Mouse (Mus musculus): ENCODE results near the gene Tgfbr3. TPM values are rescaled to one million over a fixed set of nuclear protein-coding genes. Genes with fewer than 3 reads are reported as not detected.
A peak's percentile ranks its signal among the peaks of the same experiment; 100 is the strongest.

Tgfbr3 gene
- polyA plus RNA-seq, 1 experiment from 2014 or later, result 4.7 TPM

GRCm38 (mm10) chr5:107182721-107183120 lies 106.7 kb downstream of the Tgfbr3 start:
- ATAC-seq (ENCODE audit: low FRiP score, low TSS enrichment), result no peak
- WGBS, result 93% methylated on average over 7 of the region's 7 CpGs
- no peaks in the 10 kb centered on the region for H3K36me3 ChIP-seq (ENCODE audit: control insufficient read depth, insufficient read depth, low read length)
- H3K4me1 ChIP-seq (ENCODE audit: control insufficient read depth, insufficient read depth, low read length), result no peaks in the 10 kb centered on the region
- H3K4me3 ChIP-seq (replicated peaks; ENCODE audit: low read depth, low read length), result no peak overlapping the region
- no peak overlapping the region for H3K9ac ChIP-seq (replicated peaks; ENCODE audit: low read length)
- DNase-seq, result no peak
- no peaks in the 10 kb centered on the region for H3K27me3 ChIP-seq (ENCODE audit: control insufficient read depth, insufficient read depth, low read length)
- no peak overlapping the region for H3K4me2 ChIP-seq (ENCODE audit: low read length)
- no peaks in the 10 kb centered on the region for H3K9me3 ChIP-seq (ENCODE audit: control insufficient read depth, low read length)
- H3K27ac ChIP-seq (replicated peaks; ENCODE audit: low read depth, low read length), result no peak overlapping the region

DNA sequence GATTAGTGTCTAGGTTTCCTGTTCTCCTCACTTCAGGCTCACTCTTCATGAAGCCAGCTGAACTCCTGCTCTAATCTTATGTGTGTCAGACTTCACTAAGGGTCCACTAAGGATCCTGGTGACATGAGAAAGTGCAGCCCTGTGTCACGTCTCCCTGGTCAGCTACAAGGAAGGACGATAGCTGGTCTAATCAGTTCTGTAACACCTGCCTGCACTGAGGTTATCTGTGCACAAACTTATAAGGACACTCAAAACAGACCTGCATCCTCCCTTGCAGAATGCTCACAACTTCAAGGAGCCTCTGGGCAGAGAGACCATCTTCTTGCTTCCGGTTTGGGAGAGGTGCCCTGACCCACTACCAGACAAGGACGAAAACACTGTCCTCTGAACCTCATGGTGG lies 107.6 kb downstream of the Tgfbr3 start:
- H3K9ac ChIP-seq (replicated peaks; ENCODE audit: low read length), result no peak overlapping the region
- H3K4me1 ChIP-seq (ENCODE audit: control insufficient read depth, insufficient read depth, low read length), result peaks cover under 1% of the 10 kb centered on the region; the same call in 1 of the 2 replicates
- ATAC-seq (ENCODE audit: low FRiP score, low TSS enrichment), result no peak
- H3K4me3 ChIP-seq (replicated peaks; ENCODE audit: low read depth, low read length), result no peak overlapping the region
- DNase-seq, result no peak
- 89% methylated on average over 4 of the region's 4 CpGs for WGBS
- H3K9me3 ChIP-seq (ENCODE audit: control insufficient read depth, low read length), result no peaks in the 10 kb centered on the region
- H3K4me2 ChIP-seq (ENCODE audit: low read length), result no peak overlapping the region
- no peaks in the 10 kb centered on the region for H3K36me3 ChIP-seq (ENCODE audit: control insufficient read depth, insufficient read depth, low read length)
- H3K27ac ChIP-seq (replicated peaks; ENCODE audit: low read depth, low read length), result no peak overlapping the region
- no peaks in the 10 kb centered on the region for H3K27me3 ChIP-seq (ENCODE audit: control insufficient read depth, insufficient read depth, low read length)

DNA sequence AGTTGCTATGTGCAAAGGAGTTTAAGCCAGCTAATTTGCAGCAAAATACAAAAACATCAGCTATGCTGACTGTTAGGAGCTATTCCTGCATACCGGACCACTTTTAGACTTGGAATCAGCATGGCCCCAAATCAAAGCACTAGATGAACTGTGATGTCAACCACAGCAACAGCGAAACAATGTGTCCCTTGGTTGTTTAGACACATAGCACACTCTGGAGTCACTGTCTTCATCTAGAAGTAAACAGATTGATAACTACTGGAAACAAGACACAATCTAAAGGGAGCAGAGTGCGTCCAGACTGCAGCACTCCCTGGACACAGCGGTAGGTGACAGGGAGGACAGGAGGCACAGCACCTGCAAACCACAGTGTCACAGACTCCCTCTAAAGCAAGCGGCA lies 110.2 kb downstream of the Tgfbr3 start:
- WGBS, result 88% methylated on average over 5 of the region's 5 CpGs
- Histone ChIP-seq H3K27me3 (ENCODE audit: control insufficient read depth, insufficient read depth, low read length) (no peaks in the 10 kb centered on the region), H3K4me2 (ENCODE audit: low read length) (no peak overlapping the region), H3K4me1 (ENCODE audit: control insufficient read depth, insufficient read depth, low read length) (peaks cover 3% of the 10 kb centered on the region; the same call in 1 of the 2 replicates), H3K9me3 (ENCODE audit: control insufficient read depth, low read length) (no peaks in the 10 kb centered on the region), H3K36me3 (ENCODE audit: control insufficient read depth, insufficient read depth, low read length) (no peaks in the 10 kb centered on the region), H3K4me3 (replicated peaks; ENCODE audit: low read depth, low read length) (no peak overlapping the region), H3K27ac (replicated peaks; ENCODE audit: low read depth, low read length) (no peak overlapping the region), H3K9ac (replicated peaks; ENCODE audit: low read length) (no peak overlapping the region)
- ATAC-seq (ENCODE audit: low FRiP score, low TSS enrichment), result no peak
- no peak for DNase-seq

- Histone ChIP-seq H3K36me3 (ENCODE audit: control insufficient read depth, insufficient read depth, low read length) (no peaks in the 10 kb centered on the region), H3K27ac (replicated peaks; ENCODE audit: low read depth, low read length) (no peak overlapping the region), H3K4me1 (ENCODE audit: control insufficient read depth, insufficient read depth, low read length) (peaks cover 3% of the 10 kb centered on the region; the same call in 1 of the 2 replicates), H3K27me3 (ENCODE audit: control insufficient read depth, insufficient read depth, low read length) (no peaks in the 10 kb centered on the region), H3K9me3 (ENCODE audit: control insufficient read depth, low read length) (no peaks in the 10 kb centered on the region), H3K4me3 (replicated peaks; ENCODE audit: low read depth, low read length) (no peak overlapping the region), H3K9ac (replicated peaks; ENCODE audit: low read length) (no peak overlapping the region), H3K4me2 (ENCODE audit: low read length) (no peak overlapping the region)
- DNase-seq (no peak), ATAC-seq (ENCODE audit: low FRiP score, low TSS enrichment) (no peak)
- 26% methylated on average over 6 of the region's 6 CpGs for whole genome bisulfite sequencing
Observed at GRCm38 (mm10) chr5:107177791-107178190, 111.6 kb downstream of the Tgfbr3 start.

- Histone ChIP-seq H3K4me3 (replicated peaks; ENCODE audit: low read depth, low read length) (no peak overlapping the region), H3K36me3 (ENCODE audit: control insufficient read depth, insufficient read depth, low read length) (no peaks in the 10 kb centered on the region), H3K27me3 (ENCODE audit: control insufficient read depth, insufficient read depth, low read length) (no peaks in the 10 kb centered on the region), H3K9me3 (ENCODE audit: control insufficient read depth, low read length) (no peaks in the 10 kb centered on the region), H3K9ac (replicated peaks; ENCODE audit: low read length) (no peak overlapping the region), H3K4me1 (ENCODE audit: control insufficient read depth, insufficient read depth, low read length) (peaks cover 3% of the 10 kb centered on the region; the same call in 1 of the 2 replicates), H3K4me2 (ENCODE audit: low read length) (no peak overlapping the region), H3K27ac (replicated peaks; ENCODE audit: low read depth, low read length) (no peak overlapping the region)
- ATAC-seq (ENCODE audit: low FRiP score, low TSS enrichment), result no peak
- no peak for DNase-seq
- whole genome bisulfite sequencing, result 61% methylated on average over 2 of the region's 2 CpGs
Observed at GRCm38 (mm10) chr5:107177248-107177647, 112.2 kb downstream of the Tgfbr3 start.

DNA sequence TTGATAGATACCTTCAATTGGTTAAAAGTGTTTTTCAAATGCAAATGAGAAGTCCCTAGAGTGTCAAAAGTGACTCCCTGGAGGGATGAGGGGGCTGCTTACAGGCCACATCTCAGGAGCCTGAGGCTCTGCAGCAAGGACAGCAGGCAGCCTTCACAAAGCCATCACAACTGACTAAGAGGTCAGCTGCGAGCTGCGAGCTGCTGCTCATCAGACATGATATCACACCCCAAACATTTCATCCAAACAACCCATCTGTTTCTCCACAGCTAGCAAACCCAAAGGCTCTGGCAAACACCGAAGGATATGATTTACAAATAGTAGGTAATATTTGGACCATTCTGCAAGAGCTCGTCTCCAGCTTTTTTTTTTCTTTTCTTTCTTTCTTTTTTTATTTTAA lies 112.6 kb downstream of the Tgfbr3 start:
- Histone ChIP-seq H3K9me3 (ENCODE audit: control insufficient read depth, low read length) (no peaks in the 10 kb centered on the region), H3K4me1 (ENCODE audit: control insufficient read depth, insufficient read depth, low read length) (peaks cover 3% of the 10 kb centered on the region; the same call in 1 of the 2 replicates), H3K27me3 (ENCODE audit: control insufficient read depth, insufficient read depth, low read length) (no peaks in the 10 kb centered on the region), H3K36me3 (ENCODE audit: control insufficient read depth, insufficient read depth, low read length) (no peaks in the 10 kb centered on the region), H3K4me3 (replicated peaks; ENCODE audit: low read depth, low read length) (no peak overlapping the region), H3K9ac (replicated peaks; ENCODE audit: low read length) (no peak overlapping the region), H3K27ac (replicated peaks; ENCODE audit: low read depth, low read length) (no peak overlapping the region), H3K4me2 (ENCODE audit: low read length) (no peak overlapping the region)
- DNase-seq (no peak), ATAC-seq (ENCODE audit: low FRiP score, low TSS enrichment) (no peak)
- 30% methylated on average over 4 of the region's 4 CpGs for WGBS

- Histone ChIP-seq H3K4me1 (ENCODE audit: control insufficient read depth, insufficient read depth, low read length) (peaks cover 3% of the 10 kb centered on the region; the same call in 1 of the 2 replicates), H3K4me3 (replicated peaks; ENCODE audit: low read depth, low read length) (no peak overlapping the region)
Observed at GRCm38 (mm10) chr5:107176196-107176595, 113.2 kb downstream of the Tgfbr3 start.

DNA sequence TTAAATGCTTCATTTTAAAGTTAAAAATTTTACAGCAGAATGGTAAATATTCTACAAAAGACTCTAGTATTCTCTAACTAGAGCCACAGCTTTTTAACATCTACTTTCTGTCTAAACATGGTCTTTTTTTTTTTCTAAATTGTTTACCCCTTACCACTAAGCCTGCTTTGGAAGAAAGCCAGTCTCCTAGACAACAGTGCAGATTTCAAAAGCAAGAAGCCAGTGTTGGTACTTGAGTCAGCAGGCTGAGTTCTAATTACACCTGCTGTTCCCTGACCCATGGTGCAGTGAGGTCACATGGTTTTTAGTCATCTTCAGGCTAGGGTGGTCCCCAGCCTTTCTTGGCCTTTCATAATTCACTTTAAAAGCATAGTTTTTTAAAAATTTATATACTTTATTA lies 115.2 kb downstream of the Tgfbr3 start:
- peak; percentile 63 for DNase-seq
- H3K27me3 ChIP-seq (ENCODE audit: control insufficient read depth, insufficient read depth, low read length), result no peaks in the 10 kb centered on the region
- H3K9me3 ChIP-seq (ENCODE audit: control insufficient read depth, low read length), result no peaks in the 10 kb centered on the region
- peaks cover 3% of the 10 kb centered on the region; the same call in 1 of the 2 replicates for H3K4me1 ChIP-seq (ENCODE audit: control insufficient read depth, insufficient read depth, low read length)
- no peaks in the 10 kb centered on the region for H3K36me3 ChIP-seq (ENCODE audit: control insufficient read depth, insufficient read depth, low read length)
- no peak overlapping the region for H3K4me3 ChIP-seq (replicated peaks; ENCODE audit: low read depth, low read length)
- no peak overlapping the region for H3K4me2 ChIP-seq (ENCODE audit: low read length)
- ATAC-seq (ENCODE audit: low FRiP score, low TSS enrichment), result no peak
- H3K9ac ChIP-seq (replicated peaks; ENCODE audit: low read length), result no peak overlapping the region
- no peak overlapping the region for H3K27ac ChIP-seq (replicated peaks; ENCODE audit: low read depth, low read length)

More at GRCm38 (mm10) chr5:107176196-107176595, 113.2 kb downstream of the Tgfbr3 start:
- WGBS, result 73% methylated on average over 4 of the region's 4 CpGs
- no peak for DNase-seq
- no peaks in the 10 kb centered on the region for H3K27me3 ChIP-seq (ENCODE audit: control insufficient read depth, insufficient read depth, low read length)
- no peak overlapping the region for H3K4me2 ChIP-seq (ENCODE audit: low read length)
- no peak overlapping the region for H3K9ac ChIP-seq (replicated peaks; ENCODE audit: low read length)
- no peak overlapping the region for H3K27ac ChIP-seq (replicated peaks; ENCODE audit: low read depth, low read length)
- no peaks in the 10 kb centered on the region for H3K36me3 ChIP-seq (ENCODE audit: control insufficient read depth, insufficient read depth, low read length)
- no peak for ATAC-seq (ENCODE audit: low FRiP score, low TSS enrichment)
- no peaks in the 10 kb centered on the region for H3K9me3 ChIP-seq (ENCODE audit: control insufficient read depth, low read length)

- ATAC-seq (ENCODE audit: low FRiP score, low TSS enrichment) (no peak), DNase-seq (no peak)
- Histone ChIP-seq H3K9ac (replicated peaks; ENCODE audit: low read length) (no peak overlapping the region), H3K4me3 (replicated peaks; ENCODE audit: low read depth, low read length) (no peak overlapping the region), H3K4me1 (ENCODE audit: control insufficient read depth, insufficient read depth, low read length) (peaks cover 3% of the 10 kb centered on the region; the same call in 1 of the 2 replicates), H3K9me3 (ENCODE audit: control insufficient read depth, low read length) (no peaks in the 10 kb centered on the region), H3K27ac (replicated peaks; ENCODE audit: low read depth, low read length) (no peak overlapping the region), H3K36me3 (ENCODE audit: control insufficient read depth, insufficient read depth, low read length) (no peaks in the 10 kb centered on the region), H3K27me3 (ENCODE audit: control insufficient read depth, insufficient read depth, low read length) (no peaks in the 10 kb centered on the region), H3K4me2 (ENCODE audit: low read length) (no peak overlapping the region)
- 91% methylated on average over 2 of the region's 2 CpGs for WGBS
Observed at GRCm38 (mm10) chr5:107173483-107173882, 115.9 kb downstream of the Tgfbr3 start.

Measured in midbrain, embryonic 14.5 days (tissue).